Mouse (Mus musculus) MEL (cell line): ENCODE data around the gene Kcnk13. TPM values are rescaled to one million over a fixed set of nuclear protein-coding genes. Genes with fewer than 3 reads are reported as not detected.

Experiments used
- DNase-seq: peaks from one replicate; pipeline ENCODE4 v3.0.0; 2011; ENCODE audit warnings: low read depth, low spot score
- H3K27ac ChIP-seq: 2 replicates; pipeline ENCODE4 v1.5.1; 2012; ENCODE audit warnings: low read depth, mild to moderate bottlenecking, control low read depth, low read length, moderate library complexity; ENCODE audit not compliant: control insufficient read depth
- H3K27me3 ChIP-seq, 2 experiments: fragments of 150-350 bp in 1 of 2; sonication (generic) in 1 of 2; 2 replicates each; pipeline ENCODE4 v1.6.1; 2012; ENCODE audit warnings: low read length in 2 of 2, mild to moderate bottlenecking in 2 of 2, improper control_type of control experiment in 1 of 2, moderate library complexity in 1 of 2; ENCODE audit not compliant: insufficient read depth in 2 of 2, control insufficient read depth in 1 of 2
- H3K36me3 ChIP-seq, 2 experiments: 2 replicates each; pipeline ENCODE4 v1.6.1; 2012 to 2014; ENCODE audit warnings: low read length in 2 of 2, improper control_type of control experiment in 1 of 2, inconsistent platforms in 1 of 2, mild to moderate bottlenecking in 1 of 2; ENCODE audit not compliant: insufficient read depth in 2 of 2, control insufficient read depth in 1 of 2
- H3K4me1 ChIP-seq, 2 experiments: fragments of 150-350 bp in 1 of 2; sonication (generic) in 1 of 2; 2 replicates each; pipeline ENCODE4 v1.6.1; 2012; ENCODE audit warnings: low read length in 2 of 2, improper control_type of control experiment in 1 of 2, mild to moderate bottlenecking in 1 of 2; ENCODE audit not compliant: insufficient read depth in 2 of 2, control insufficient read depth in 1 of 2
- H3K4me3 ChIP-seq, 2 experiments: fragments of 150-350 bp in 1 of 2; sonication (generic) in 1 of 2; 2 replicates each; pipeline ENCODE4 v1.5.1; 2012; ENCODE audit warnings: low read depth in 2 of 2, low read length in 2 of 2, mild to moderate bottlenecking in 2 of 2, moderate library complexity in 2 of 2, control low read depth in 1 of 2, improper control_type of control experiment in 1 of 2; ENCODE audit not compliant: control insufficient read depth in 1 of 2, insufficient read depth in 1 of 2
- H3K79me2 ChIP-seq: 2 replicates; pipeline ENCODE4 v1.6.1; 2012; ENCODE audit warnings: mild to moderate bottlenecking, low read length, moderate library complexity; ENCODE audit not compliant: control insufficient read depth, poor library complexity, insufficient read depth
- H3K9ac ChIP-seq: 2 replicates; pipeline ENCODE4 v1.6.1; 2012; ENCODE audit warnings: low read depth, mild to moderate bottlenecking, control low read depth, low read length, moderate library complexity; ENCODE audit not compliant: control insufficient read depth, poor library complexity, severe bottlenecking
- H3K9me3 ChIP-seq: fragments of 150-350 bp; sonication (generic); replicated peaks from 2 replicates; pipeline ENCODE4 v1.6.1; 2012; ENCODE audit warnings: mild to moderate bottlenecking, low read length, improper control_type of control experiment, moderate library complexity; ENCODE audit not compliant: insufficient read depth
- BHLHE40 ChIP-seq: IDR thresholded peaks from 2 replicates; pipeline ENCODE4 v1.6.1; 2012; ENCODE audit warnings: low read depth, mild to moderate bottlenecking, inconsistent platforms, low read length, improper control_type of control experiment, borderline replicate concordance
- CHD1 ChIP-seq: IDR thresholded peaks from 2 replicates; pipeline ENCODE4 v1.6.1; 2012; ENCODE audit warnings: low read depth, mild to moderate bottlenecking, inconsistent platforms, low read length, improper control_type of control experiment
- CTCF ChIP-seq, 3 experiments: IDR thresholded peaks in 2 of 3; conservative IDR thresholded peaks in 1 of 3; 2 replicates each; pipeline ENCODE4 v1.5.1; 2011 to 2012; ENCODE audit warnings: low read length in 3 of 3, low read depth in 2 of 3, mild to moderate bottlenecking in 2 of 3, improper control_type of control experiment in 1 of 3, inconsistent platforms in 1 of 3, mixed read lengths in 1 of 3, moderate library complexity in 1 of 3; ENCODE audit not compliant: control insufficient read depth in 1 of 3, insufficient read depth in 1 of 3, poor library complexity in 1 of 3, severe bottlenecking in 1 of 3
- GABPA ChIP-seq: IDR thresholded peaks from 2 replicates; pipeline ENCODE4 v1.6.1; 2012; ENCODE audit warnings: low read depth, mild to moderate bottlenecking, inconsistent platforms, low read length, improper control_type of control experiment, moderate library complexity
- HCFC1 ChIP-seq: IDR thresholded peaks from 2 replicates; pipeline ENCODE4 v1.6.1; 2012; ENCODE audit warnings: low read depth, mild to moderate bottlenecking, inconsistent platforms, low read length, improper control_type of control experiment, moderate library complexity
- JUND ChIP-seq: IDR thresholded peaks from 2 replicates; pipeline ENCODE4 v1.6.1; 2011; ENCODE audit warnings: low read depth, mild to moderate bottlenecking, improper control_type of control experiment, low read length
- KAT2A ChIP-seq: conservative IDR thresholded peaks from 2 replicates; pipeline ENCODE4 v1.6.1; 2012; ENCODE audit warnings: low read depth, low read length, improper control_type of control experiment, inconsistent platforms
- MAFK ChIP-seq: IDR thresholded peaks from 2 replicates; pipeline ENCODE4 v1.6.1; 2011; ENCODE audit warnings: low read depth, mild to moderate bottlenecking, low read length, improper control_type of control experiment, borderline replicate concordance
- MEF2A ChIP-seq: IDR thresholded peaks from 2 replicates; pipeline ENCODE4 v1.6.1; 2014; ENCODE audit warnings: low read depth, mild to moderate bottlenecking, inconsistent platforms, low read length, improper control_type of control experiment; ENCODE audit not compliant: poor library complexity, insufficient replicate concordance, severe bottlenecking; ENCODE audit errors: extremely low read depth
- MXI1 ChIP-seq: IDR thresholded peaks from 2 replicates; pipeline ENCODE4 v1.6.1; 2011; ENCODE audit warnings: mild to moderate bottlenecking, low read depth, low read length, improper control_type of control experiment
- NRF1 ChIP-seq: IDR thresholded peaks from 2 replicates; pipeline ENCODE4 v1.6.1; 2014; ENCODE audit warnings: low read depth, mild to moderate bottlenecking, inconsistent platforms, low read length, improper control_type of control experiment, moderate library complexity; ENCODE audit not compliant: poor library complexity, insufficient read depth, severe bottlenecking
- POLR2A ChIP-seq, 2 experiments: IDR thresholded peaks; 2 replicates each; pipeline ENCODE4 v1.6.1; 2011 to 2012; ENCODE audit warnings: low read length in 2 of 2, mild to moderate bottlenecking in 2 of 2, control low read depth in 1 of 2, improper control_type of control experiment in 1 of 2, low read depth in 1 of 2, moderate library complexity in 1 of 2; ENCODE audit not compliant: control insufficient read depth in 1 of 2, insufficient read depth in 1 of 2, poor library complexity in 1 of 2
- RAD21 ChIP-seq: IDR thresholded peaks from 2 replicates; pipeline ENCODE4 v1.6.1; 2011; ENCODE audit warnings: mild to moderate bottlenecking, low read depth, low read length, improper control_type of control experiment
- RCOR1 ChIP-seq: IDR thresholded peaks from 2 replicates; pipeline ENCODE4 v1.6.1; 2012; ENCODE audit warnings: low read depth, mild to moderate bottlenecking, inconsistent platforms, low read length, improper control_type of control experiment
- TAL1 ChIP-seq: IDR thresholded peaks from 2 replicates; pipeline ENCODE4 v1.6.1; 2012; ENCODE audit warnings: mild to moderate bottlenecking, inconsistent platforms, low read length, moderate library complexity, mixed read lengths
- TBP ChIP-seq: IDR thresholded peaks from 2 replicates; pipeline ENCODE4 v1.8.0; 2011; ENCODE audit warnings: low read depth, low read length, improper control_type of control experiment
- USF2 ChIP-seq, 2 experiments: IDR thresholded peaks; 2 replicates each; pipeline ENCODE4 v1.6.1; 2011 to 2012; ENCODE audit warnings: improper control_type of control experiment in 2 of 2, low read length in 2 of 2, borderline replicate concordance in 1 of 2, inconsistent platforms in 1 of 2, low read depth in 1 of 2, mild to moderate bottlenecking in 1 of 2; ENCODE audit not compliant: insufficient read depth in 1 of 2
- ZC3H11A ChIP-seq: IDR thresholded peaks from 2 replicates; pipeline ENCODE4 v1.6.1; 2012; ENCODE audit warnings: low read depth, mild to moderate bottlenecking, inconsistent platforms, low read length, improper control_type of control experiment
- ZKSCAN1 ChIP-seq: IDR thresholded peaks from 2 replicates; pipeline ENCODE4 v1.6.1; 2012; ENCODE audit warnings: low read depth, mild to moderate bottlenecking, inconsistent platforms, low read length, improper control_type of control experiment, moderate library complexity
- polyA plus RNA-seq, 2 experiments: library from polyadenylated mRNA; stranded (reverse) in 1 of 2; unstranded in 1 of 2; fragments of >175 nt in 1 of 2; fragments of >200 nt in 1 of 2; gene quantifications; 2 replicates each; pipeline versions ENCODE4 v1.2.1 to v1.2.4; 2012; ENCODE audit warnings: low replicate concordance in 2 of 2, low read depth in 1 of 2; ENCODE audit not compliant: insufficient read length in 2 of 2, insufficient read depth in 1 of 2, missing spikeins in 1 of 2
- total RNA-seq: library from RNA; depleted of rRNA; stranded (reverse); fragments of 300-350 nt; gene quantifications from 2 replicates; pipeline ENCODE4 v1.2.3, GENCODE M21; 2012

Gene Kcnk13
- total and polyA plus RNA-seq, 3 experiments = not detected

DNA sequence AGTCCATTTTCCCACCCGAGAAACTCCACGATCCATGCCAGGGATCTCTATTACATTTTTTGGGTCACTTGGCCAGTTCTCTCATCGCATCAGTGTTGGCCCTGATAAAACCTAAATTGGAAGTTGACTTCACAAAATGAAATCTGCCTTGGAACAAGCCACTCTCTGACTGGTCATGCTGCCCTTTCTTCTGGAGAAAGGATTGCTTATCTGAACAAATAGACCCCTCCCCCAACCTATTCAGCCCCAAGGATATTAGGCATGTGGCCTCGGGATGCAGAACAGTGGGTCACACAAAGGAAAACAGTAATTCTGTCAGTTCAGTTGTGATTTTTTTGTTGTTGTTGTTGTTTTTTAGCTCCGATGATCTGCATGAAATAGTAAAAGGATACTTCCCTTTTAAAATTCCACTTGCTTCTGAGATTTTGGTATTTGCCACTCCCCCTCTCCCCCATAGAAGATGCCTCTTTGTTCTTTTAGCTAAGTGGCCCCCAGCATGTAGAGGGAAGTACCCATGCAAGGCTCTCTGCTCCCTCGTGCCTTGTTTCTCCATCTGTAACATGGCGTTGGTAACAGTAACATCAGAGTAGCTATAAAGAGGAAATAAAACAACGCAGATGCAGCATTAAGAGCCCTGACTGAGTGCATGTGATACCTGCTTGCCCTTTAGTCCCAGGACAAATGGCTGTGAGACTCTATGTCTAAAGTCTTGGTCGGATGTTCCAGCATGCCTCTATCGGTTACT is 29.0 kb downstream of the Kcnk13 start:
- Histone ChIP-seq H3K9me3 (no peaks in the 10 kb centered on the region), H3K9ac (no peak overlapping the region), H3K36me3 (no peaks in the 10 kb centered on the region), H3K27me3 (no peaks in the 10 kb centered on the region; a peak in 1 of 4 replicates), H3K4me1 (no peaks in the 10 kb centered on the region), H3K79me2 (no peaks in the 10 kb centered on the region), H3K27ac (no peak overlapping the region), H3K4me3 (no peak overlapping the region)
- TF ChIP-seq CHD1 = no peak
- TF ChIP-seq RAD21 = no peak
- no peak for TF ChIP-seq MEF2A
- no peak for TF ChIP-seq RCOR1
- DNase-seq = no peak

DNA sequence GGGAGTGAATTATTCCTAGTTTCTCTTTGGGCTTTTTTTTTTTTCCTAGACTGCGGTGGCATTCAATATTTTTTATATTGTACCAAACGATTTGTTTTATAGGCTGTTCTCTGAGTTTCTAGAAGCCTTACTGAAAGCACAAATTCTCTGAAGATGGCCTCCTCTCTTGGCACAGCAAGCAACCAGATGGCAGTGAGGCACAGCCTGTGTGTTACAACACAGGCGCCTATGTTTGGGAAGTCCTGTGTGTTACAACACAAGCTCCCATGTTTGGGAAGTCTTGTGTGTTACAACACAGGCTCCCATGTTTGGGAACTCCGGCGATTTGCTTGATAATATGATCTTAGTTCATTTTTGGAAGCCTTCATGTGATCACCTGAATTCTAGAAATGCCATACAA is 31.7 kb downstream of the Kcnk13 start:
- Histone ChIP-seq H3K9me3 (no peaks in the 10 kb centered on the region), H3K27me3 (no peaks in the 10 kb centered on the region; a peak in 1 of 4 replicates), H3K36me3 (no peaks in the 10 kb centered on the region), H3K79me2 (no peaks in the 10 kb centered on the region), H3K27ac (no peak overlapping the region), H3K9ac (no peak overlapping the region), H3K4me3 (no peak overlapping the region), H3K4me1 (no peaks in the 10 kb centered on the region)
- TF ChIP-seq CTCF (IDR thresholded peaks at IDR 0.05 in 2 of 3, conservative IDR thresholded peaks at IDR 0.05 in 1 of 3; ENCODE audit: control insufficient read depth in 1 of 3, insufficient read depth in 1 of 3, low read depth in 2 of 3, low read length in 3 of 3, poor library complexity in 1 of 3, severe bottlenecking in 1 of 3) = no peak
- DNase-seq = no peak

DNA sequence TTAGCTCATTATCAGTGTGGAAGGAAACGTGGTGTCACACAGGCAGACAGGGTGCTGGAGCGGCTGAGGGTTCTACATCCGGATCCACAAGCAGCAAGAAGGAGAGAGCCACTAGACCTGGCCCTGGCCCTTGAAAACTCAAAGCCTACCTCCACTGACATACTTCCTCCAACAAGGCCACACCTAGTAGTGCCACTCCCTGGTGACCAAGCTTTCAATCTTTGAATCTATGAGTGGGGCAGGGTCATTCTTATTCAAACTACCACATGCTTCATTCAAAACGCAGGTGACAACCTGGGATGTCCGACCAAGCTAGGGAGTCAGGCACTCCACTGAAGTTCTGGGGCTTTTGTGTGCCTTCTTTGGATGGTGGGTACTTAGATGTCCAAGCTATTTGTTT is 35.4 kb downstream of the Kcnk13 start:
- H3K4me1 ChIP-seq = no peaks in the 10 kb centered on the region
- H3K4me3 ChIP-seq = no peak overlapping the region
- H3K36me3 ChIP-seq = no peaks in the 10 kb centered on the region
- no peaks in the 10 kb centered on the region for H3K9me3 ChIP-seq
- H3K27me3 ChIP-seq = no peaks in the 10 kb centered on the region
- DNase-seq = no peak
- no peaks in the 10 kb centered on the region for H3K79me2 ChIP-seq
- H3K27ac ChIP-seq = no peak overlapping the region
- TF ChIP-seq HCFC1 = no peak
- no peak for TF ChIP-seq NRF1
- no peak for TF ChIP-seq ZC3H11A
- no peak for TF ChIP-seq RCOR1
- no peak for TF ChIP-seq TAL1
- no peak for TF ChIP-seq BHLHE40
- no peak for TF ChIP-seq MXI1
- no peak for TF ChIP-seq USF2 (IDR thresholded peaks at IDR 0.05; ENCODE audit: borderline replicate concordance in 1 of 2, insufficient read depth in 1 of 2, low read depth in 1 of 2, low read length in 2 of 2)
- TF ChIP-seq TBP = no peak
- no peak for TF ChIP-seq JUND
- no peak for TF ChIP-seq GABPA
- no peak for TF ChIP-seq ZKSCAN1
- TF ChIP-seq MAFK = no peak
- no peak for TF ChIP-seq POLR2A (IDR thresholded peaks at IDR 0.05; ENCODE audit: control insufficient read depth in 1 of 2, insufficient read depth in 1 of 2, low read depth in 1 of 2, low read length in 2 of 2, poor library complexity in 1 of 2)
- TF ChIP-seq KAT2A = no peak
- TF ChIP-seq, all 39 proteins: peak for 0
- H3K9ac ChIP-seq = no peak overlapping the region
